Mouse (Mus musculus): ENCODE measurements around the gene Nfix. TPM values are rescaled to one million over a fixed set of nuclear protein-coding genes. Genes with fewer than 3 reads are reported as not detected.

Nfix gene
- polyA plus RNA-seq, 1 experiment = 18.2 TPM

DNA sequence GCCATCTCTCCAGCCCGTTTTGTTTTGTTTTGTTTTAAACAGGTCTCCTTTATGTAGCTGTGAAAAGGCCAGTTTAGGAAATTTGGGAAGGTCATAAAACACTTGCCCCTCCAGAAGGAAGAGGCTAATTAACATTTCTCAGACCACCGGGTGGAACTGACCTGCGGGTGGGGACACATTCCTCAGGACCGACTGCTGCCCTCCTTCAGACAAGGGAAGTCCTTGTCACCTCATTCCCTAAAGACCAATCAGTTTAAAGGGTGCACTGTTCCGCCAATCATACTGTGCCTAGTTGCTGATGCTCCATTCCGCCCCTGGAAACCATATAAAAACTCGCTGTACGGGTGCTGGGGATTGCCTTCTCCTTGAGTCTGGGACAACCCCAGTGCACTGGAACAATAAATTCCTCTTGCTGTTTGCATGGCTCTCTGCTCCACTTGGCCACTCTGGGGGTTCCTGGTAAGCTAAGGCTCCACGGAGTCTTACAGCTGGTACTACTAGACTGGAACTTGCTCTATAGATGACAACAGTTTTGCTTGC, 147.0 kb downstream of the Nfix start:
- no peaks in the 10 kb centered on the region for H3K27me3 ChIP-seq (ENCODE audit: control insufficient read depth, insufficient read depth, low read length)
- H3K4me3 ChIP-seq (ENCODE audit: control insufficient read depth, insufficient read depth, low read length) = no peak overlapping the region
- no peaks in the 10 kb centered on the region for H3K36me3 ChIP-seq (ENCODE audit: control insufficient read depth, insufficient read depth, low read length)
- DNase-seq = no peak
- TF ChIP-seq POLR2A (IDR thresholded peaks at IDR 0.05; ENCODE audit: control insufficient read depth, extremely low read depth, insufficient read depth, low read length, poor library complexity) = no peak
- TF ChIP-seq CTCF (IDR thresholded peaks at IDR 0.05; ENCODE audit: borderline replicate concordance, control insufficient read depth, extremely low read depth, insufficient read depth, low read length, poor library complexity) = no peak
- H3K4me1 ChIP-seq (replicated peaks; ENCODE audit: control insufficient read depth, insufficient read depth, low read length) = peaks cover 16% of the 10 kb centered on the region
- 93% methylated on average over 9 of the region's 9 CpGs for WGBS
- no peak overlapping the region for H3K27ac ChIP-seq (ENCODE audit: control insufficient read depth, insufficient read depth, low read length)

DNA sequence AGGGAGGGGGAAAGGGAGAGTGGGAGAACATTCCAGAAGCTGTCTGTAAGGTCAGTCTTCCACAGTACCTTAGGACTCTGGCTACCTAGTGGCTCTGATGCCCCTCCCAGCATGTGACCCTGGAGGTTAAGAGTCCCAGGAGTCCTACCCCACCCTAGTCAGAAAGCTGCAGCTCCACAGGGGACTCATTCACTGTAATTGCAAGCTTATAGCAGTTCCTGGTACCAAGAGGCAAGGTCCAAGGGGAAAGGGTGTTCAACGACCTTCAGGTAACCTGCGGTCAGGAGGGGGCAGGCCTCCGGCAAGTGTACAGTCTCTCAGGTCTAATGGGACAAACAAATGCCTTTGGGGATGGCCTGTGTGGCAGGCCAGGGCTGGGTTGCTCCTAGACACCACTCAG, 149.9 kb downstream of the Nfix start:
- no peak for DNase-seq
- no peaks in the 10 kb centered on the region for H3K36me3 ChIP-seq (ENCODE audit: control insufficient read depth, insufficient read depth, low read length)
- no peaks in the 10 kb centered on the region for H3K4me1 ChIP-seq (replicated peaks; ENCODE audit: control insufficient read depth, insufficient read depth, low read length)
- H3K27ac ChIP-seq (ENCODE audit: control insufficient read depth, insufficient read depth, low read length) = no peak overlapping the region
- no peak overlapping the region for H3K4me3 ChIP-seq (ENCODE audit: control insufficient read depth, insufficient read depth, low read length)
- WGBS = 85% methylated on average over 3 of the region's 3 CpGs
- no peaks in the 10 kb centered on the region for H3K27me3 ChIP-seq (ENCODE audit: control insufficient read depth, insufficient read depth, low read length)
- TF ChIP-seq POLR2A (IDR thresholded peaks at IDR 0.05; ENCODE audit: control insufficient read depth, extremely low read depth, insufficient read depth, low read length, poor library complexity) = no peak

Other genes starting within 250 kb of the Nfix start
- gene Ier2, start 137.5 kb downstream of the Nfix start, polyA plus RNA-seq (2012; rRNA removed) = 29.2 and 33.7 TPM in 2 replicates
- gene Trmt1, start 114.0 kb downstream of the Nfix start, polyA plus RNA-seq (2012; rRNA removed) = 169 and 181 TPM in 2 replicates
- gene Nacc1, start 112.5 kb downstream of the Nfix start, polyA plus RNA-seq (2012; rRNA removed) = 155 and 182 TPM in 2 replicates
- gene Lyl1, start 98.9 kb downstream of the Nfix start, polyA plus RNA-seq (2012; rRNA removed) = 7.1 and 7.5 TPM in 2 replicates
- gene G430095P16Rik, start 77.3 kb downstream of the Nfix start, polyA plus RNA-seq (2012; rRNA removed) = 1.8 and 2.6 TPM in 2 replicates
- gene Dand5, start 22.5 kb upstream of the Nfix start, polyA plus RNA-seq (2012; rRNA removed) = 2.2 TPM in 2 replicates
- 52.9 and 60.6 TPM in 2 replicates for gene Gadd45gip1, start 31.2 kb upstream of the Nfix start, polyA plus RNA-seq (2012; rRNA removed)
- 109 and 117 TPM in 2 replicates for gene Rad23a, start 40.3 kb upstream of the Nfix start, polyA plus RNA-seq (2012; rRNA removed)
- gene Calr, start 46.6 kb upstream of the Nfix start, polyA plus RNA-seq (2012; rRNA removed) = 182 and 186 TPM in 2 replicates
- 93.5 and 103 TPM in 2 replicates for gene Farsa, start 56.6 kb upstream of the Nfix start, polyA plus RNA-seq (2012; rRNA removed)
- 9.4 and 11.6 TPM in 2 replicates for gene Syce2, start 71.8 kb upstream of the Nfix start, polyA plus RNA-seq (2012; rRNA removed)
- gene Gcdh, start 93.6 kb upstream of the Nfix start, polyA plus RNA-seq (2012; rRNA removed) = 78.7 and 85.2 TPM in 2 replicates
- gene Klf1, start 101.6 kb upstream of the Nfix start, polyA plus RNA-seq (2012; rRNA removed) = 0.13 and 0.23 TPM in 2 replicates
- gene Dnase2a, start 108.2 kb upstream of the Nfix start, polyA plus RNA-seq (2012; rRNA removed) = 16.4 and 23.8 TPM in 2 replicates
- 0.35 and 0.36 TPM in 2 replicates for gene Mast1, start 137.0 kb upstream of the Nfix start, polyA plus RNA-seq (2012; rRNA removed)
- 0.13 and 0.17 TPM in 2 replicates for gene Rtbdn, start 146.6 kb upstream of the Nfix start, polyA plus RNA-seq (2012; rRNA removed)
- 4.3 TPM in 1 of 2 replicates, not detected in the other for gene Gm49661, start 169.1 kb upstream of the Nfix start, polyA plus RNA-seq (2012; rRNA removed)
- 162 and 183 TPM in 2 replicates for gene Prdx2, start 169.2 kb upstream of the Nfix start, polyA plus RNA-seq (2012; rRNA removed)
- gene Rnaseh2a, start 169.4 kb upstream of the Nfix start, polyA plus RNA-seq (2012; rRNA removed) = 69.4 and 76.1 TPM in 2 replicates
- gene Junb, start 178.4 kb upstream of the Nfix start, polyA plus RNA-seq (2012; rRNA removed) = 125 and 128 TPM in 2 replicates
- 7.2 and 7.4 TPM in 2 replicates for gene Hook2, start 190.3 kb upstream of the Nfix start, polyA plus RNA-seq (2012; rRNA removed)
- gene Best2, start 214.2 kb upstream of the Nfix start, polyA plus RNA-seq (2012; rRNA removed) = 0.66 and 0.67 TPM in 2 replicates
- gene Asna1, start 224.9 kb upstream of the Nfix start, polyA plus RNA-seq (2012; rRNA removed) = 139 and 152 TPM in 2 replicates
- gene Trir, start 226.5 kb upstream of the Nfix start, polyA plus RNA-seq (2012; rRNA removed) = 172 and 173 TPM in 2 replicates
- 138 and 144 TPM in 2 replicates for gene Tnpo2, start 236.6 kb upstream of the Nfix start, polyA plus RNA-seq (2012; rRNA removed)

Measured in thymus, adult 2 months (tissue).